Mouse (Mus musculus): ENCODE measurements around the gene Polr1e. TPM values are rescaled to one million over a fixed set of nuclear protein-coding genes. Genes with fewer than 3 reads are reported as not detected.

Polr1e gene
- polyA plus RNA-seq, 1 experiment: 3.8 TPM

- TF ChIP-seq CTCF (IDR thresholded peaks at IDR 0.05; ENCODE audit: insufficient read depth, low read length): no peak
- no peak for TF ChIP-seq POLR2A (IDR thresholded peaks at IDR 0.05; ENCODE audit: borderline replicate concordance, extremely low read depth, low read depth, low read length)
Measured at GRCm38 (mm10) chr4:44998071-44998470, 20.3 kb upstream of the Polr1e start.

GRCm38 (mm10) chr4:45000001-45000400 lies 18.4 kb upstream of the Polr1e start:
- 87% methylated on average over 6 of the region's 6 CpGs for WGBS
- TF ChIP-seq POLR2A (IDR thresholded peaks at IDR 0.05; ENCODE audit: borderline replicate concordance, extremely low read depth, low read depth, low read length): no peak
- no peak for TF ChIP-seq CTCF (IDR thresholded peaks at IDR 0.05; ENCODE audit: insufficient read depth, low read length)
- no peak for DNase-seq

More at GRCm38 (mm10) chr4:44998071-44998470, 20.3 kb upstream of the Polr1e start:
- Histone ChIP-seq H3K4me3 (replicated peaks; ENCODE audit: extremely low read depth, low read depth, low read length) (no peak overlapping the region), H3K4me1 (ENCODE audit: control insufficient read depth, insufficient read depth, low read length) (peaks cover 3% of the 10 kb centered on the region; the same call in 1 of the 2 replicates)
- WGBS: 68% methylated on average over 3 of the region's 3 CpGs
- DNase-seq: no peak

GRCm38 (mm10) chr4:45005452-45005851 lies 12.9 kb upstream of the Polr1e start:
- Histone ChIP-seq H3K4me1 (ENCODE audit: control insufficient read depth, insufficient read depth, low read length) (peaks cover 2% of the 10 kb centered on the region; the same call in 1 of the 2 replicates), H3K4me3 (replicated peaks; ENCODE audit: extremely low read depth, low read depth, low read length) (no peak overlapping the region)
- WGBS: 62% methylated on average over 3 of the region's 3 CpGs
- no peak for DNase-seq
- TF ChIP-seq POLR2A (IDR thresholded peaks at IDR 0.05; ENCODE audit: borderline replicate concordance, extremely low read depth, low read depth, low read length): no peak
- no peak for TF ChIP-seq CTCF (IDR thresholded peaks at IDR 0.05; ENCODE audit: insufficient read depth, low read length)

More at GRCm38 (mm10) chr4:45000001-45000400, 18.4 kb upstream of the Polr1e start:
- Histone ChIP-seq H3K4me1 (ENCODE audit: control insufficient read depth, insufficient read depth, low read length) (peaks cover 3% of the 10 kb centered on the region; the same call in 1 of the 2 replicates), H3K4me3 (replicated peaks; ENCODE audit: extremely low read depth, low read depth, low read length) (no peak overlapping the region)

GRCm38 (mm10) chr4:45010806-45011415 lies 7.5 kb upstream of the Polr1e start:
- peak overlapping the region; percentile 71 for H3K4me3 ChIP-seq (replicated peaks; ENCODE audit: extremely low read depth, low read depth, low read length)
- TF ChIP-seq CTCF (IDR thresholded peaks at IDR 0.05; ENCODE audit: insufficient read depth, low read length): no peak
- DNase-seq: peak; percentile 23
- H3K4me1 ChIP-seq (ENCODE audit: control insufficient read depth, insufficient read depth, low read length): peaks cover 7% of the 10 kb centered on the region
- WGBS: 9% methylated on average over 11 of the region's 11 CpGs

- under 1% methylated on average over 30 of the region's 31 CpGs for WGBS
- Histone ChIP-seq H3K4me3 (replicated peaks; ENCODE audit: extremely low read depth, low read depth, low read length) (peak overlapping the region; percentile 71), H3K4me1 (ENCODE audit: control insufficient read depth, insufficient read depth, low read length) (peaks cover 7% of the 10 kb centered on the region)
- TF ChIP-seq CTCF (IDR thresholded peaks at IDR 0.05; ENCODE audit: insufficient read depth, low read length): no peak
- no peak; the same call in 1 of the 2 replicates for TF ChIP-seq POLR2A (IDR thresholded peaks at IDR 0.05; ENCODE audit: borderline replicate concordance, extremely low read depth, low read depth, low read length)
- DNase-seq: no peak
Measured at GRCm38 (mm10) chr4:45011581-45012104, 6.7 kb upstream of the Polr1e start.

GRCm38 (mm10) chr4:45012105-45012975 lies 6.0 kb upstream of the Polr1e start, which contains the start of gene Zbtb5:
Zbtb5 (minus strand) TSS chr4:45012412.
- WGBS: under 1% methylated on average over 63 of the region's 63 CpGs
- Histone ChIP-seq H3K4me3 (replicated peaks; ENCODE audit: extremely low read depth, low read depth, low read length) (peak within 1 kb of the TSS; percentile 82), H3K4me1 (ENCODE audit: control insufficient read depth, insufficient read depth, low read length) (peaks cover 7% of the 10 kb centered on the region)
- TF ChIP-seq POLR2A (IDR thresholded peaks at IDR 0.05; ENCODE audit: borderline replicate concordance, extremely low read depth, low read depth, low read length) (peak; percentile 92; the same call in 1 of the 2 replicates), CTCF (IDR thresholded peaks at IDR 0.05; ENCODE audit: insufficient read depth, low read length) (no peak)
- DNase-seq: peak; percentile 98

GRCm38 (mm10) chr4:45013031-45013431 lies 5.4 kb upstream of the Polr1e start:
- TF ChIP-seq CTCF (IDR thresholded peaks at IDR 0.05; ENCODE audit: insufficient read depth, low read length): no peak
- TF ChIP-seq POLR2A (IDR thresholded peaks at IDR 0.05; ENCODE audit: borderline replicate concordance, extremely low read depth, low read depth, low read length): no peak
- Histone ChIP-seq H3K4me1 (ENCODE audit: control insufficient read depth, insufficient read depth, low read length) (peaks cover 7% of the 10 kb centered on the region), H3K4me3 (replicated peaks; ENCODE audit: extremely low read depth, low read depth, low read length) (peak overlapping the region; percentile 82)
- WGBS: under 1% methylated on average over 13 of the region's 13 CpGs
- DNase-seq: no peak

- Histone ChIP-seq H3K4me1 (ENCODE audit: control insufficient read depth, insufficient read depth, low read length) (peaks cover 7% of the 10 kb centered on the region), H3K4me3 (replicated peaks; ENCODE audit: extremely low read depth, low read depth, low read length) (peak overlapping the region; percentile 9)
- TF ChIP-seq CTCF (IDR thresholded peaks at IDR 0.05; ENCODE audit: insufficient read depth, low read length): no peak
- no peak for TF ChIP-seq POLR2A (IDR thresholded peaks at IDR 0.05; ENCODE audit: borderline replicate concordance, extremely low read depth, low read depth, low read length)
- WGBS: 2% methylated on average over 2 of the region's 2 CpGs
- DNase-seq: no peak
Measured at GRCm38 (mm10) chr4:45013537-45013936, 4.8 kb upstream of the Polr1e start.

GRCm38 (mm10) chr4:45015615-45016014 lies 2.8 kb upstream of the Polr1e start:
- WGBS: 12% methylated on average over 3 of the region's 3 CpGs
- Histone ChIP-seq H3K4me1 (ENCODE audit: control insufficient read depth, insufficient read depth, low read length) (peaks cover 5% of the 10 kb centered on the region), H3K4me3 (replicated peaks; ENCODE audit: extremely low read depth, low read depth, low read length) (no peak overlapping the region)
- DNase-seq: no peak
- TF ChIP-seq CTCF (IDR thresholded peaks at IDR 0.05; ENCODE audit: insufficient read depth, low read length) (peak; percentile 42), POLR2A (IDR thresholded peaks at IDR 0.05; ENCODE audit: borderline replicate concordance, extremely low read depth, low read depth, low read length) (no peak)
